Mouse (Mus musculus): ENCODE results near the gene Sod3.
A peak's percentile ranks its signal among the peaks of the same experiment; 100 is the strongest.

The Sod3 gene

GRCm38 (mm10) chr5:52383748-52384147 lies 20.2 kb downstream of the Sod3 start:
- no peak for DNase-seq

GRCm38 (mm10) chr5:52386016-52386415 lies 22.4 kb downstream of the Sod3 start:
- DNase-seq, result no peak

DNA sequence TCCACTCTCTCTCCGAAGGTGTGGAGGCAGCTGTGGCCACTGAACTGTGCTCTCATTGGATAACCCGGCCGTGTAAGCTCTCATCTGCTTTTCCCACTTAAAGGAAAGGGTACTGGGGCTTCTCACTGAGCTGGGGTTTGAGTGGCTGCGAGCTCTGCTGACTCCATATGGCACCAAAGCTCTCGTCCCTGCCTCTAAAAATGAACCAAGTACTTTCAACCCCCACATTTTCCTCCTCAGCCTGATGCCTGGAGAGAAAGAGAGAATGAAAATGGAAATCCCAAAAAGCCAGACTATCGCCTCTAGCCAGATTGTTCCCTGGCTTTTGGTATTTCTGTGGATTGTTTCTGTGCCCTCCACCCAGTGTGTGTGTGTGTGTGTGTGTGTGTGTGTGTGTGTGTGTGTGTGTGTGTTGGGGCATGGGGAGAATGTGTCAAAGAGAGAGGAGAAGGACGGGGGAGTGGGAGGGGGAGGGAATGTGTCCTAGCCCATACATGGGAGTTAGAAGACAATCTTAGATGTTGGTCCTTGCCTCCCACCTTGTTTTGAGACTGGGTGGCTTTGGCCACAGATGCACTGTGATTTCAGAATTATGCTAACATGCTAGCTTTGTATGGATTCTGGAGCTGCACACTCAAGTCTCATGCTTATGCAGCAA lies 24.6 kb downstream of the Sod3 start:
- no peak for DNase-seq

DNA sequence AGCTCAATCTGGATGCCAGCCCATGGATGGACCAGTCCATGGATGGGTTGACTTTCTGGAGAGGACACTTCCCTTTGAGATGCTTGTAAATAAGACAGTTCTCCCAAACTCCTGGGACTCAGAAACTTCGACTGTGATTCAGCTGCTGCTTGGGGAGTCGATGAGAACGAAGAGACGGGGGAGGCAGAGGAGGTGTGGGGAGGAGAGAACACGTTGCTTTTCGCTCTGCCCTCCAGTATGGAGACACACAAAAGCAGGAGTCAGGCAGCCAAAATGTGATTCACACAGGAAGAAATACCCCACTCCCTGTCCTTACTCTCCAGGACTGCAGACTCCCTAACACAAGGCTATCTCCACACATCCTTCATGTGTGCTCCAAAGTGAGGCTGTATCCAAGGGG lies 26.8 kb downstream of the Sod3 start:
- DNase-seq, result no peak

DNA sequence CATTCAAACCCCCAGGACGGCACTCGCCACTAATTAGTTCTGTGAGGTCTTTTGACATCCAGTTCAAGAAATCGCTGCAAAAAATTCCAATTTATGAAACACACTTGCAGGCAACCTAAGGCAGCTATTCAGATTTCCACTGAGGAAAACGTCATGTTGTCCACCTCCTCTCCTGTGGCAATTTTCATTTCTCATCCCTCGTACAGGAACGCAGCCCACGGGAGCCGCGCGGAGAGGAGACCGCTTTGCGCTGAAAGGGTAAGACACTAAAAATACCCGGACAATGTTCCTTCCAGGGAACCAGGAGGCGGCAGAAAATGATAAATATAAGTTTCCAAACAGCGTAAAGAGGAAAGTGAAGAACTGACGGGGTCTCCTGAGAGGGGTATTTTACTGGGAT lies 27.9 kb downstream of the Sod3 start:
- peak; percentile 47 for DNase-seq

DNA sequence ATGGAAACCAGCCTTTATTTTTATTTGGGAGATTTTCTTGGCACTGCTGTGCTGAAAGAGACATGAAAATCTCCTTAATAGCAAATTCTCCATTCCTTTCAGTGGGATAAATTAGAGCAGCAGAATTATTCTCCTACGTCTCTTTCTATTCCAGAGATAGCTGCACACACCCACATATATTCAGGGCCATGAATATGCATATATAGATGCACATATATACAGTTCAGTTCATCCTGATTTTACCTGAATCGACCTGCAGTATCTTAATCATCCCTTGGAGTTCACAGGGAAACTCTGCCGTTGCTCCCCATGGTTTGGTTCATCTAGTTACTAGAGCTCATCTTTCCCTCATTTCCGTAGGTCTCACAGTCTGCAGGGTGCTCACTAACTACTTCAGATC lies 30.2 kb downstream of the Sod3 start:
- no peak for DNase-seq

- no peak for DNase-seq
Measured at GRCm38 (mm10) chr5:52404373-52404772, 40.8 kb downstream of the Sod3 start.

GRCm38 (mm10) chr5:52408668-52409315 lies 45.2 kb downstream of the Sod3 start:
- DNase-seq, result no peak

- no peak for DNase-seq
Measured at GRCm38 (mm10) chr5:52410197-52410596, 46.6 kb downstream of the Sod3 start.

DNA sequence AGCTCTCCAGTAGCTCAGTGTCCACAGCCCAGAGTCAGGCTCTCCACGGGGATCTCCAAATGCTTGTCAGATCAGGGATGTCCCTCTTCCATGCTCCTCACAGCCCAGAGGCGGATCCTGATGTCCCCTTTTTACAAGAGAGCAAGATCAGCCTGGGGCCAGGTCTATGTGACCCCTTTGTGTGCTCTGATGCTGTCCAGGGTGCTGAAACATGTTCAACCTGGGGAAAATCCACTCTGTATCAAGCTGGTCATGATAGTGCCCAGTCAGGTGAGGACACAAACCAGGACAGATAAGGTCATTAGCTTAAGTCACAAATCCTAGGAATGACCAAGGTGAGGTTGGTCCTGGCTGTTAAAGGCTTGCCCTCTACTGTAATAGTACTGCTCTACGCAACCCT lies 48.0 kb downstream of the Sod3 start:
- no peak for DNase-seq

DNA sequence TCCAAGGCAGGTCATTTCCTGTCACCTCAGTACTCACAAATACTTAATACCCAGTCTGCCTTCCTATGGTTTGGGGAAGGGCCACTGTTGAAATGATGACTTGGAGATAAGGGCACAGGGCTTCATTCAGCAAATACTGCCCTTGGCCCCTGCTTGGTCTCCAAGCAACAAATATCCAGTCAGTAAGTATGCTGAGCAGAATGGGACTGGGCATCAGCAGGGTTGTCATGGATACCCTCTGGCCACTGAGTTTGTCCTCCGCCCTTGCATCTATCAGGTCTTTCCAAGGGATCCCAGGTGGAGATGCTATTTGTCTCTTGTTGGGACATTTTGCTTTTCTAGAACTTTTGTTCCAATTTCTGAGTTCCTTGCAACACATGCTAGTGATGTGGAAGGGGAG lies 51.6 kb downstream of the Sod3 start:
- no peak for DNase-seq

DNA sequence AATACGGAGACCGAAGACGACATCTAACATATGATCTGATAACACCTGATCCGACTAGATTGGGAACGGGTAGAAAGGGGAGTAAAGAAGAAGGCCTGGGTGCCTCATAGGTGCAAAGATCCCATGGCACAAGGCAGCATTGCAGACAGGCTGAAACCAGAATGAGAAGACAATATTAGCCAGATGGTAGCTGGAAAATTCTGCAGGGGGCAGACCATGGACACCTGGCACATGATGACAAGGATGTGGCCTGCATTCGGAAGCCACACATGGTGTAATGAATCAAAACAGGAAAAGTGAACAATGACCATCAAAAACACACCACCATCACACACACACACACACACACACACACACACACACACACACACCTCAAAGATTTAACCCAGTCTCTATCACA lies 52.3 kb downstream of the Sod3 start:
- DNase-seq, result no peak

DNA sequence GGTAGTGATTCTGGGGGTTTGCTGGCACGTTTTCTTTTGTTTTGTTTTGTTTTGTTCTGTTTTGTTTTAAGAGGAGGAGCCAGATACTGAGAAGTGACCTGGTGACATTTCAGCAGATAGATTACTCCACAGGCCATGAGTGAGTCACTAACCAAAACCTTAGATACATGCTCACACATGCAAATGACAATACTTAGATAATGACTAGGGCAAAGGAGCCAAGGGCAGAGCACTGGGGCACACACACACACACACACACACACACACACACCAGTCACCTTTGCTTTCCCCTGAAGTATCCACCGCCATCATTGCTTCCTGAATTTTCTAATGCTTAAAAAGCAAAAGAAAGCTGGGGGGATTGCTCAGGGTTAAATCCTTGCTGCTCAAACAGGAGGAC lies 52.9 kb downstream of the Sod3 start:
- DNase-seq, result no peak

All from right cerebral cortex, postnatal 14 days (tissue).